Mouse (Mus musculus): ENCODE results near the gene Slc6a20a.

DNA sequence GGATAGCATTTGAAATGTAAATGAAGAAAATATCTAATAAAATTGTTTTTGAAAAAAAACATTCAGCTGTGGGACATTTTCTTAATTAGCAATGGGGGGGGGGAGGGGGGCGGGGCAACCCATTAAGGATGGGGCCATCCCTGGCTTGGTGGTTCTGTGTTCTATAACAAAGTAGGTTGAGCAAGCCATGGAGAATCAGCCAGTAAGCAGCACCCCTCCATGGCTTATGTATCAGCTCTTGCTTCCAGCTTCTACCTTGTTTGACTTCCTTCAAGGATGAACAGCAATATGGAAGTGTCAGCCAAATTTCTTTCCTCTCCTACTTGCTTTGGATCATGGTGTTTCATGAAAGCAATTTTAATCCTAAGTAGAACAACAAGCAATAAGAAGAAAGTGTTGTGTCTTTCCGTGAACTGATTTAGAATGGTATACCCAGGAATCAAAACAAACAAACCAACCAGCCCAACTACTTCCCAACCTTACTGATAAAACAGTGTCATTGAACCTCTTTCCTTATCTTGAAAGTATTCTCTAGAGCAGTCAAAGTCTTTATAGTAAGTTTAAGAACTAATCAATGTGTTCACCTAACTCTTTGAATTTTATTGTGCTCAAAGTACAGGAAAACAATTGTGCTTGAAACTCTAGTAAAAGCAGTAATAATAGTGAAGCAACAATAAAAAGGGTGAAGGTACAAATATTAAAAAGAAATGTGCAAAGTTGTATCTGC, 28.7 kb downstream of the Slc6a20a start:
- no peak for TF ChIP-seq CTCF (IDR thresholded peaks at IDR 0.05; ENCODE audit: low read depth)
- no peak for TF ChIP-seq EP300 (IDR thresholded peaks at IDR 0.05; ENCODE audit: low read depth)

Data from heart, postnatal 0 days (tissue).